Mouse (Mus musculus) naive thymus-derived CD4-positive, alpha-beta T cell, adult 2 months (primary cell): ENCODE results near the gene Mmp20.

ENCODE experiments used
- DNase-seq: peaks from one replicate; pipeline ENCODE4 v3.0.0-alpha.2; 2011; ENCODE audit warnings: low read depth

The Mmp20 gene

GRCm38 (mm10) chr9:7691790-7692189 is 63.8 kb downstream of the Mmp20 start, which contains the start of gene Mmp7:
Gene Mmp7, plus strand, starts transcription at chr9:7692090.
- DNase-seq = no peak

GRCm38 (mm10) chr9:7693961-7694360 is 65.9 kb downstream of the Mmp20 start:
- DNase-seq = no peak

GRCm38 (mm10) chr9:7695646-7696045 is 67.6 kb downstream of the Mmp20 start:
- no peak for DNase-seq

DNA sequence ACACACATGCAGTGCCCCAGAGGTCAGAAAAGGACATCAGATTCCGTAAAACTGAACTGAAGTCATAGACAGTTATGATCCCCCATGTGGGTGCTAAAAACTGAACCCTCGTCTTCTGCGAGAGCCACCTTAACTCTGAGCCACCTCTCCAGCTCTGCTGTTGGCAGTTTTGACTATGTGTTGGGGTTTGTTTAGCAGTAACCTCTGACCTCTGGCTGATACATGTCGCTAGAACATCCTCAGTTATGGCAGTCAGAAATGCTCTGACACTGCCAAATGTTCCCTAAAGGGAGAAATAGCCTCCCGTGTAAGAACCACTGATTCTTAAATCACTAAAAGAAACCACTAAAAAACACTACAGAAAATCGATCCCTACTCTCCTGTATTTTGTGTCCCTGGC is 80.7 kb downstream of the Mmp20 start:
- no peak for DNase-seq

- DNase-seq = no peak
Measured at GRCm38 (mm10) chr9:7711196-7711595, 83.2 kb downstream of the Mmp20 start.

GRCm38 (mm10) chr9:7714062-7714907 is 86.3 kb downstream of the Mmp20 start:
- peak; percentile 85 for DNase-seq

DNA sequence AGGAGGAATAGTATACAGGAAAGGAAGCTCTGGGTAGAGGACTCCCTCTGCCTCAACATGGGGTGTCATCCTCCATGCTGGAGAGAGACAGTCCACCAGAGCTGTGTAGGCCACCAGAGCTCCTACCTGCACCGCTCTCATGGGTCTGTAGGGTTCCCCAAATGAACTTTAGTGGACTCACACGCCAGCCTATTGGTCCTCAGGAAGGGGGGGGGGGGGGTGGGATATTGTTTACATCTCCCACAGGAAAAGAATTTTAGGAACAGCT is 86.8 kb downstream of the Mmp20 start:
- DNase-seq = no peak

DNA sequence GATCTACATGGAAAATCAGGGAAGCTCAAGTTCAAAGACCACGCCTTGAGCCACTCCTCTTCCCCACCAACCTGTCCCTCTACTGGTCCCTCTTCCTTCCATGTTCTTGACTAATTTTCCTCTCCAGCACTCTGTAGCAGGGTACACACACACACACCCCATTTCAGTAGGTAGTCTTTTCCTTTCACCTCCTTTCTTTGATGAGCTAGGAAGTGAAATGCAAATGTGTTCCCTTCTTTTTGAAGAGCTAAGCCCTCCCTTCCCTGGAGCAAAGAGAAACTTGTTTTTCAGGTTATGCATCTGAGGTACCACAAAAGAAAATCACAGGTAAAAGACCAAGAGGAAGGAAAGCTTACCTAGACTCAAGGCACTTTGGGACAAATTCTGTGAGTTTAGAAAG is 93.5 kb downstream of the Mmp20 start:
- DNase-seq = no peak
